Mouse (Mus musculus) gastrocnemius, postnatal 4 days (tissue): ENCODE measurements around the gene Lnx2. TPM values are rescaled to one million over a fixed set of nuclear protein-coding genes. Genes with fewer than 3 reads are reported as not detected.
A peak's percentile ranks its signal among the peaks of the same experiment; 100 is the strongest.

ENCODE experiments used
- DNase-seq, 2 experiments: peaks; one replicate each; pipeline ENCODE4 v3.0.0; 2021 to 2022; ENCODE audit warnings: low spot score in 2 of 2, mixed read lengths in 2 of 2
- long read RNA-seq, 2 experiments: library from polyadenylated mRNA; stranded (forward); transcript quantifications; one replicate each; pipeline ENCODE4 v2.0.0; 2021
- total RNA-seq, 2 experiments: library from RNA; stranded (reverse); gene quantifications; 2 replicates each; pipeline ENCODE4 v1.2.3; 2021

Lnx2 gene
- total RNA-seq: 1 to 10 TPM; 8.2 to 8.7 TPM
- long read RNA-seq, experiment 1, full-length matches to known transcripts: 15 of 17 reads
- long read RNA-seq, experiment 1, partial matches to known transcripts: 1 of 17 reads
- long read RNA-seq, experiment 1, other reads (novel, unspliced or antisense): 1 of 17 reads
- long read RNA-seq, experiment 2, full-length matches to known transcripts: 22 of 35 reads
- long read RNA-seq, experiment 2, partial matches to known transcripts: 8 of 35 reads
- long read RNA-seq, experiment 2, other reads (novel, unspliced or antisense): 5 of 35 reads

GRCm38 (mm10) chr5:147076026-147076798 lies at the start of gene Lnx2:
Gene Lnx2 (minus strand): TSS chr5:147076586.
- DNase-seq: peak; percentile 90 to 98

DNA sequence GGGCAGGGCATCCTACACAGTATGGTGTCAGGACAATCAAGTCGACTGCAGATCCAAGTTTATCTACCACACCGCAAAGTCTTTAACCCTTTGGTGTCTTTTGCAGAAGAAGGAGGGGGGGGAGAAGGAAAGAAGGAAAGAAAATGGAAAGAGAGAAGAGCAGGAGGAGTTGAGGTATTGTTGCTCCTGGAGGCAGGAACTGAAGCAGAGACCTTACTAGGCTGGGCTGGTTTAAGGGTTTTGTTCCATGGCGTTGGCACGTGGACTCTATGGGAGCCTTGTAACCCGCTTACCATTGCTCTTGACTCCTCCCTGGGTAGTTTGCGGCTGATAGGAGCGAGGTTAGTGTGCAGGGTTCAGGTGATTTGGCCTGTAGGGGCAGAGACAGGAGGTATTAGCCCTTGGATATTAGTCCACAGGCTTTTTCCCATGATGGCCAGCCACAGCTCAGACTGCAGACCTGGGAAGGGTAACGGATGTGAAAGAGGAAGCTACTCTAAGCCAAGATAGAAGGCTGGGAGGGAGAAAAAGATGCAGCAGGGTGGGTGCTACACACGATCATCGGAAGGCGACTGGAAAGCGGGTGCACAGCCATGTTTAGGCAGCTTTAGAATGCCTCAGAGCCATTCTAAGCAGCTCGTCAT lies 49.3 kb upstream of the Lnx2 start:
- no peak for DNase-seq

DNA sequence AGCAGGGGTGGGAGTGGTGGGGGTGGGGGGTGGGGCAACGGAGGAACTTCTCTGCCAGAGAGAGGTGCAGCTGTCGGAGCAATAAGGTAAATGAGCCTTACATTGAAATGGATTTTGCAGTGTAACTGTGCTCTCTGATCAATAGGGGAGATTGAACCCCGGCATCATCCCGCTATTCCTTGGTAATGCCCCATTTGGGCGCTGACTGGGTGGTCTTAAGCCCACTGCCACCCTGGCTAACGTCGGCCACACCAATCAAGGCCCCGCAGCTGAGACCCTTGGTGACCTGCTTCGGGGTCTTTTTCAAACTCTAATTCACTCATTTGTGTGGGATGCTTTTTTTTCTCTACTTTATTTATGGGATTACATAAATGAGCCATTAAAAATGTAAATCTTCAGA lies 48.4 kb upstream of the Lnx2 start:
- DNase-seq: no peak

DNA sequence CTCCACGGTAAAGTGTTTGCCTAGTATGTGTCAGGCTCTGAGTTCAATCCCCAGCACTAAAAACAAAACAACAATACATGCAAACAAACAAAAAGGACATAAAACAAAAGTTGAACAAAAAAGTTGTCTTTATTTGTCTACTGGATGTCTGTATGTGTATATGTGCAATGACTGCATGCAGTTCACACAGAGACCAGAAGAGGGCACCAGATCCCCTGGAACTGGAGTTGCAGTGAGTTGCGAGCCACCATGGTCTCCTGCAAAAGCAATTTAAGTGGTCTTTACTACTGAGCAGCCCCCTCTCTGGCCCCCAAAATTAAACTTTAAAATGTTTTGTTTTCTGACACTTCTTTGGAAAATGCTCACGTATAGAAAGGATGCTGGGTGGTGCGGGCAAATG lies 44.8 kb upstream of the Lnx2 start:
- DNase-seq: no peak

GRCm38 (mm10) chr5:147117027-147117426 lies 40.6 kb upstream of the Lnx2 start:
- no peak for DNase-seq

GRCm38 (mm10) chr5:147115631-147116030 lies 39.2 kb upstream of the Lnx2 start:
- no peak for DNase-seq

GRCm38 (mm10) chr5:147114738-147115137 lies 38.4 kb upstream of the Lnx2 start:
- DNase-seq: no peak

- no peak for DNase-seq
Measured at GRCm38 (mm10) chr5:147108861-147109591, 32.6 kb upstream of the Lnx2 start.

GRCm38 (mm10) chr5:147107276-147107675 lies 30.9 kb upstream of the Lnx2 start:
- no peak for DNase-seq

DNA sequence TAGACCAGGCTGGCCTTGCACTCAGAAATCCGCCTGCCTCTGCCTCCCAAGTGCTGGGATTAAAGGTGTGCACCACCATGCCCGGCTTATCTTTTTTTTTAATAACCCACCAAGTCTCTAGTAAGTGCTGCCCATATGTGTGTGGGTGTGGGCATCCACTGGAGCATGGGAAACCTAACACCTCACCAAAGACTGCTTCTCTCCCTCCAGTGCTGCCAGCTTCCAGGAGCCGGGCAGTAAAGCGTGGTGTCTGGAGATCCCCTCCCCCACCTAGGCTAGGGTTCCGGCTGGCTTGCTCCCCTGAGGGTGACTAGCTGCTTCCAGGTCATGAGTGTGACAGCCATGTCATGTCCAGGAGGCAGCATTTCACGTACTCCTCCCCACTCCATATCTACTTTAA lies 25.9 kb upstream of the Lnx2 start:
- no peak for DNase-seq

- no peak for DNase-seq
Measured at GRCm38 (mm10) chr5:147100180-147100579, 23.8 kb upstream of the Lnx2 start.

- DNase-seq: no peak
Measured at GRCm38 (mm10) chr5:147098667-147099066, 22.3 kb upstream of the Lnx2 start.

- no peak for DNase-seq
Measured at GRCm38 (mm10) chr5:147096586-147096985, 20.2 kb upstream of the Lnx2 start.

DNA sequence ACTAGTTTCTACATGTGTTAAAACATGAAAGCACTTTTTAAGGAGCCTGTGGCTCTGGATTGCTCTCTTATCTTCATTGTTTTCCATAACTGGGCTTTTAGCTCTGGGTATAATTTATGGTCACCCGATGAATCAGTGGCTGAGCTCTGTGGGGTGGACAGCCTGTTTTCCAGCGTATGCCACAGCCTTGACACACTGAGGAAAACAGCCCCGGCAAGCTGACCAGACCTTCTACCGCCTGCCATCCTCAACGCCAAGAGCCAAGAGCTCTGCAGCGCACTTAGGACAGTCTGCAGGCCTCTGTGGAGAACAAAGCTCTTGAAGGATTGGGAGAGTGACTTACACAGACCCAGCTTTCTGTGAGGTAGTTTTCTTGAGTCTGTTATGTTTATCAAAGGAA lies 17.9 kb upstream of the Lnx2 start:
- no peak for DNase-seq

DNA sequence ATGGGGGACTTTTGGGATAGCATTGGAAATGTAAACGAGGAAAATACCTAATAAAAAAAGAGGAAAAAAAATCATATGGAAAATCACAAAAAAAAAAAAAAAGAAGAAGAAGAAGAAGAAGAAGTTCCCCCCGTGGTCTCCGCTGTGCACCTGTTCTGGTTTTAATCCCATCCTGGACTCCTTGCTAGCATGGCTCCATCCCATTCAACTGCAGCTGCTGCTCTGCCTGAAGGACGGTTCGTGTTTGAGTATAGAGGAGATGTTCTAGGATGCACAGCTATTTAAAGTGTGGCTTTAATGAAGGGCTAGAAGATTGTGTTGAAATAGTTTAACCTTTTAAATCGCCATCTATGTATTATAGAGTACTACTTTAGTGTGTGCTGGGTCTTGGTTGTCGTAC lies 16.1 kb upstream of the Lnx2 start:
- DNase-seq: no peak

GRCm38 (mm10) chr5:147090256-147090963 lies 14.0 kb upstream of the Lnx2 start:
- peak in 1 of 2 experiments; percentile 24 for DNase-seq

- no peak for DNase-seq
Measured at GRCm38 (mm10) chr5:147089836-147090235, 13.4 kb upstream of the Lnx2 start.

GRCm38 (mm10) chr5:147086816-147087215 lies 10.4 kb upstream of the Lnx2 start:
- DNase-seq: no peak

GRCm38 (mm10) chr5:147085201-147085894 lies 9.0 kb upstream of the Lnx2 start:
- DNase-seq: peak in 1 of 2 experiments; percentile 30
